Mouse (Mus musculus) brown adipose tissue, adult 24 weeks (tissue): ENCODE measurements around the gene Plekhd1. TPM values are rescaled to one million over a fixed set of nuclear protein-coding genes. Genes with fewer than 3 reads are reported as not detected.
A peak's percentile ranks its signal among the peaks of the same experiment; 100 is the strongest.

Experiments used
- H3K27ac ChIP-seq: fragments of 200-500 bp; replicated peaks from 2 replicates; pipeline ENCODE4 v1.5.1; 2012; ENCODE audit warnings: low read depth, mild to moderate bottlenecking, low read length
- H3K4me1 ChIP-seq: fragments of 200-500 bp; 2 replicates; pipeline ENCODE4 v1.6.1; 2012; ENCODE audit warnings: low read length, mixed read lengths; ENCODE audit not compliant: control insufficient read depth, insufficient read depth, insufficient read length
- H3K4me3 ChIP-seq: fragments of 200-500 bp; 2 replicates; pipeline ENCODE4 v1.5.1; 2012; ENCODE audit warnings: low read depth, mild to moderate bottlenecking, low read length, moderate library complexity; ENCODE audit not compliant: insufficient read depth
- polyA plus RNA-seq: library from polyadenylated mRNA; stranded (reverse); fragments of >200 nt; gene quantifications from 2 replicates; pipeline ENCODE4 v1.2.4, GENCODE M21; 2012; ENCODE audit not compliant: missing spikeins, insufficient read depth, insufficient read length

Plekhd1 gene
- polyA plus RNA-seq, 1 experiment: not detected

DNA sequence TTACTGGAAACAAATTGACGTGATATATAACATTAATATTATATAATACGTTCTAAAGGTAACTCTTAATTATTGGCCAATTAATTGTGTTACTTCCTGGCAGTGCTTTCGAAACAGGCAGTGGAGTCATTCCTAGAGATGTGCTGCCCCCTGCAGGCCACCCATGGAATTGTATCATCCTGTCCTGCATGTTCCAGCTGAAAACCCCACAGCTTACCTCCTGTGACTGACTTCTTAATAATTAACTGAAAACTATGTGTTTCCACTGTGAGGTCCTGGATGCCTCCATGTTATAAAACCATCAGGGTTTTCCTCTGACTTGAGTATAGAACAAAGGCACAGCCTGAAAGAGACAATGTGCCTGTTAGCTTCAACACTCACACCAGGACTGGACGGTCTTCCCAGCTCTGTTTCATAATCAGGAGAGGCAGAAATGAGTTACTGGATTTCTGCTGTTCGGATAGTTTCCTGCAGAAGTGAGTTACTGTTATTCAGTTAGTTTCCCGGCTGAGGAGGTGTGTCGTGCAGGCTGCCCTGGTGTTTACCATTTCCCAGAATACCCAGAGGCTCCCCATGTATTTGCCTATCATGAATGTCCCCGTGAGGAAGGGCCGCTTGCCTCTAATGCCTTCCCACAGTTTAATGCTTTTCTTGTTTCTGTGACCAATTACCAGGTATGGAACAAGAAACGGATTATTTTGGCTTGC lies 32.6 kb downstream of the Plekhd1 start:
- H3K4me1 ChIP-seq: no peaks in the 10 kb centered on the region
- H3K4me3 ChIP-seq: no peak overlapping the region
- H3K27ac ChIP-seq: no peak overlapping the region

- Histone ChIP-seq H3K4me3 (no peak overlapping the region), H3K27ac (no peak overlapping the region), H3K4me1 (no peaks in the 10 kb centered on the region)
Observed at GRCm38 (mm10) chr12:80728207-80728606, 35.8 kb downstream of the Plekhd1 start.

DNA sequence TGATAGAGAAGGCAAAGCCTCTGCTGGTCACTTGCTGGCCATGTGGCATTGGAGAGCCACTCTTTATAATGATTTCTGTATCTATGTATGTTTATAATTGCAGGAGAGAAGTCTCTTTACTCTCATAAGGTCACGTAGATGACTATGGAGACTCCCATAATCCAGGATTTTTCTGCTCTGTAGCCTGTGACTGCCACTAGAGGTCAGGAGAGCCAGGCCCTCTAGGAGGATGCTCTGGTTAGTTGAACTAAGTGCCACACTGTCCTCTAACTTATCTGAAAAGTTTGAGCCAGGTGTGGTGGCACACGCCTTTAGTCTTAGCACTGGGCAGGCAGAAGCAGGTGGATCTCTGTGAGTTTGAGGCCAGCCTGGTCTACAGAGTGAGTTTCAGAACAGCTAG lies 36.4 kb downstream of the Plekhd1 start:
- no peak overlapping the region for H3K27ac ChIP-seq
- no peak overlapping the region for H3K4me3 ChIP-seq
- H3K4me1 ChIP-seq: no peaks in the 10 kb centered on the region

- H3K4me3 ChIP-seq: no peak overlapping the region
- H3K27ac ChIP-seq: no peak overlapping the region
- no peaks in the 10 kb centered on the region for H3K4me1 ChIP-seq
Observed at GRCm38 (mm10) chr12:80729758-80730530, 37.6 kb downstream of the Plekhd1 start.

GRCm38 (mm10) chr12:80730567-80730966 lies 38.2 kb downstream of the Plekhd1 start:
- Histone ChIP-seq H3K27ac (no peak overlapping the region), H3K4me3 (no peak overlapping the region)

DNA sequence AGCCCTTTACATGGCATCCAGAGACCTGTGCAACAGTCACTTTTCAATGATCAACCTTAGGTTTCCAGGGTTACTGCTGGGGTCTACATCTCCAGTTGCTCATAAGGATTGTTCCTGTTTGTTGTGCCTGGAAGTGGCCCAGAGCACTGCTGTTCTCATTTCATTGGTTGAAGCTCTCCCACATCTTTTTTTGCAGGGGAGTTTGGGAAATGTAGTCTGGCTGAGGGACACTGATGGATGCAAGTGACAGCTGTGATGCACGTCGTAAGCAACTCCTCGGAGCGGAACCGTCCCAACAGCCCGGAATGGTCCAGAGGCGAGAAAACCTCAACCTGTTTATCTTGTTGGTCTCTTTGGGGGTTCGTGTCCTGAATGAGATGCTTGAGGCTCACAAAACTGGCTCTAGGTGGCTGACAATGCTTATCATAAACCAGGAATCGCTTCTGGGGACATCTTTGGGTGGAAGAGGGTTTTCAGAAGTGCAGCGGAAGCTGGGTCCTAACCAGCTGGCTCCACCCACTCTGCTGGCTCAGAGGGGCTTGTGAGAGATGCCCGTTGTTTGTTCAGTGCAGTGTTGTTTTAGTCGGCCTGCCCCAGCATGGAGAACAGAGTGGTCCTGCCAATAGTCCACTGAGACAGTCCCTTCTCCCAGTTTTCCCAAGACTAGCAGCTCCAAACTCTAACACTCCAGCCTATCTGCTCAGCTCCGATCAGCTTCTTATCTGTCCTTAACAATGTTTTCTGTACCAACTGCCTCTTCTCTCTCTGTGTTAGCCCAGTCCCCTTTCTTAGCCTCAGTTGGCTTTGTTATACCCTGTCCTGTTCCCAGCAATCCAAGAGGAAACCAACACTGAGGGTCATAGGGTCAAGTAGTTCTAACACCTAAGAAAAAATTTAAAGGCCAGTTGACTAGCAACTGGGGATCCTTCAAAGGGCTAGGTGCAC lies 42.4 kb downstream of the Plekhd1 start:
- Histone ChIP-seq H3K4me1 (no peaks in the 10 kb centered on the region), H3K4me3 (no peak overlapping the region), H3K27ac (no peak overlapping the region)

More at GRCm38 (mm10) chr12:80730567-80730966, 38.2 kb downstream of the Plekhd1 start:
- H3K4me1 ChIP-seq: no peaks in the 10 kb centered on the region

GRCm38 (mm10) chr12:80736464-80737282 lies 44.3 kb downstream of the Plekhd1 start:
- H3K4me3 ChIP-seq: no peak overlapping the region
- H3K27ac ChIP-seq: no peak overlapping the region
- no peaks in the 10 kb centered on the region for H3K4me1 ChIP-seq

GRCm38 (mm10) chr12:80737283-80737600 lies 44.9 kb downstream of the Plekhd1 start:
- Histone ChIP-seq H3K27ac (no peak overlapping the region), H3K4me3 (no peak overlapping the region), H3K4me1 (no peaks in the 10 kb centered on the region)

DNA sequence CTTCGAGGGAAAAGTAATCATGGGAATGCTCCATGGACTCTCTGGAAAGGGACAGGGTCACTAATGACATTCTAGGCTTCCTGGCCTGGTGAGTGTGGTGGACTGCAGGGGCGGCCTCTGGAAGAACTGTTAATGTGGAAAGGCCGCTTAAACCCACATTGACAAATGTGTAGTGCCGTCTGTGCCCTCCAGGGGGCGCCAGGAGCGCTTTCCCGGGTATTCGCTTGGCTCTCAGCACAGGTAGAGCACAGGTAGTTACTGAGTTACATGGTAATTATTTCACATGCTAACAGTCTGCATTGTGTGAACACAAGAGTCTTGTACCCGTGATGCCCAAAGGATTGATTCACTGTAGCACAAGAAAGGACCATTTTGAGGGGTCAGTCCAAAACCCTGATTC lies 47.1 kb downstream of the Plekhd1 start:
- no peak overlapping the region for H3K4me3 ChIP-seq
- no peak overlapping the region for H3K27ac ChIP-seq
- no peaks in the 10 kb centered on the region for H3K4me1 ChIP-seq

- no peak overlapping the region for H3K4me3 ChIP-seq
- H3K27ac ChIP-seq: no peak overlapping the region
- H3K4me1 ChIP-seq: no peaks in the 10 kb centered on the region
Observed at GRCm38 (mm10) chr12:80744614-80745013, 52.2 kb downstream of the Plekhd1 start.

- Histone ChIP-seq H3K4me1 (no peaks in the 10 kb centered on the region), H3K4me3 (no peak overlapping the region), H3K27ac (no peak overlapping the region)
Observed at GRCm38 (mm10) chr12:80746031-80746813, 53.8 kb downstream of the Plekhd1 start.

DNA sequence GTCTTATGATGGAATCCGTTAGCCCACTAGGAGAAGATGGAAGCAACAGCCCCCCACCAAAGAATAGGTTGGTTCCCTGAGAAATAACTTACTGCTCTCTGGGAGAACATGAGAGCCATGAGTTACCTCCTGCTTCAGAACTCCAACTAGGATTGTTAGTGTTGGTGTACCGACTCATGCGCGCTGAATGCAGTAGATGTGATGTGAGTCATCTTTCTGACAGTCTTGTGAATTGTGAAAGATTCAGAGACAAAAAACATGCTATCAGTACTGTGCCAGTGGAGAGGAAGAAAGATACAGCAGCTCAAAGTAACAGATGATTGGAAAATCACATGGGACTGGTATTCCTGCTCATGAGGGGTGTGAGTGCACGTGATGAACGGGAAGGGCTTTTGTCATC lies 59.2 kb downstream of the Plekhd1 start:
- H3K4me1 ChIP-seq: no peaks in the 10 kb centered on the region
- no peak overlapping the region for H3K27ac ChIP-seq
- no peak overlapping the region for H3K4me3 ChIP-seq

GRCm38 (mm10) chr12:80757751-80758558 lies 65.6 kb downstream of the Plekhd1 start:
- no peak overlapping the region for H3K27ac ChIP-seq
- H3K4me1 ChIP-seq: no peaks in the 10 kb centered on the region; the same call in 1 of the 2 replicates
- H3K4me3 ChIP-seq: peak overlapping the region; percentile 68
